Mouse (Mus musculus): Measurements from ENCODE around the gene Cacna1h. TPM values are rescaled to one million over a fixed set of nuclear protein-coding genes. Genes with fewer than 3 reads are reported as not detected.

Gene Cacna1h
- polyA plus RNA-seq, 2 experiments: 6.9 to 58.0 TPM

DNA sequence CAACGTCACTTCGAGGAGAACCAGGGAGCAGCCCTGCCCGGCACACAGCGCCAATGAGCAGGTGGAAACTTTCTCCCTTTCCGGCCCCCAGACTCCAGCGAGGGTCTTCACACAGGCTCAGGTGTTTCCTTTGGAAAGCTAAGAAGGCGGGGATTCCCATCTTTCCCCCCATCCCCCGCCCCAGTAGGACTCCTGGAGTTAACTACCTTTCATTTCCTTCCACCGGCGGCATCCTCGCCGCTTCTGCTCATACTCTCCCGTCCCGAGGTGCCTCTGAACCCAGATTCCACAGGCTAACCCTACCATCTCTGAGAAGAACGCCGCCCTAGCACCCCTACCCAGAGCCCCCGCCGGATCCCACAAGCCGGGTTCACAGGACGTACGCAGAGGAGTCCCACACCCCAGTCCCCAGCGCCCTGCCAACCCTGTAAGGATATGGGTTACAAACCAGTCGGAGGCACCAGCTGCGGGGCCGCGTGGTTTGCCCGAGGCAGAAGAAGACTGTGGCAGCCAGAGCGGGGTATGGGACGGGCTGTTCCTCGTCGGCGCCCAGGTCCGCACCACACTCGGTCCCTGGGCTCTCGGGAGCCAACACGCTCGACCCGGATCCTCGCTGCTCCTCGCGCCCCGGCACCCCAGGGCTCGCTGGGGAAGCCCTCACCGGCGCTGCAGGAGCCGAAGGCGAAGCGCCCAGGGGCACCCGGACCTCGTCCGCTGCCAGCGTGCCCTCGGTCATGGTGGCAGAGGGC is 976 bp downstream of the Cacna1h start:
- H3K4me3 ChIP-seq (replicated peaks; ENCODE audit: low read length): peak overlapping the region; percentile 82
- H3K9me3 ChIP-seq (ENCODE audit: control insufficient read depth, low read length): no peaks in the 10 kb centered on the region
- ATAC-seq (ENCODE audit: low FRiP score, low read depth) (no peak), DNase-seq (ENCODE audit: low spot score) (no peak)
- peak overlapping the region; percentile 94 for H3K4me2 ChIP-seq (replicated peaks; ENCODE audit: low read depth, low read length, severe bottlenecking)
- peak overlapping the region; percentile 87; the same call in 1 of the 2 replicates for H3K27ac ChIP-seq (replicated peaks; ENCODE audit: low read depth, low read length)
- H3K36me3 ChIP-seq (ENCODE audit: control insufficient read depth, insufficient read depth, low read length): 0 out of 2 replicates have a peak, but pooled peaks cover 3% of the 10 kb centered on the region
- WGBS: 1% methylated on average over 41 of the region's 53 CpGs
- H3K9ac ChIP-seq (ENCODE audit: low read depth, low read length, severe bottlenecking): peak overlapping the region; percentile 76
- peaks cover 42% of the 10 kb centered on the region for H3K4me1 ChIP-seq (ENCODE audit: control insufficient read depth, insufficient read depth, low read length)
- TF ChIP-seq POLR2A (IDR thresholded peaks at IDR 0.05; ENCODE audit: borderline replicate concordance, extremely low read depth, insufficient read depth, insufficient read length): no peak
- no peaks in the 10 kb centered on the region for H3K27me3 ChIP-seq (ENCODE audit: control insufficient read depth, insufficient read depth, low read length)

DNA sequence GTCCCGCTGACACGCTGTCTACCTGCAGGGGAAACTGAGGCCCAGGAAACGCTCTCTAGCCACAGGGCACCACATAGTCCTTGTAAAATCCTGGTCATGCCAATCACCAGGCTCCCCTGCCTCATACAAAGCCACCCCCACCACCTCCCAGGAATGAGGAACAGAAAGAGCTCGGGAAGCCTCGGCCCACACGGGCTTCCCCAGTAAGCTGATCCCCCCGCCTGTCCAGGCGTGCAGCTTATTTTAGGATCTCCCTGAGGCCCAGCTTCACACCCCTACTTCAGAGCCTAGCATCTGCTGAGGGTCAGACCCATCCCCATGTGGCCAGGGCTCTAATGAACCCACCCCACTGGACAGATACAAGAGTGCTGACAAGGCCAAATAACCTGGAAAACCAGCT is 3.0 kb downstream of the Cacna1h start:
- Histone ChIP-seq H3K9ac (ENCODE audit: low read depth, low read length, severe bottlenecking) (no peak overlapping the region), H3K27ac (replicated peaks; ENCODE audit: low read depth, low read length) (no peak overlapping the region), H3K27me3 (ENCODE audit: control insufficient read depth, insufficient read depth, low read length) (no peaks in the 10 kb centered on the region), H3K4me1 (ENCODE audit: control insufficient read depth, insufficient read depth, low read length) (peaks cover 47% of the 10 kb centered on the region), H3K4me3 (replicated peaks; ENCODE audit: low read length) (no peak overlapping the region), H3K9me3 (ENCODE audit: control insufficient read depth, low read length) (no peaks in the 10 kb centered on the region), H3K36me3 (ENCODE audit: control insufficient read depth, insufficient read depth, low read length) (0 out of 2 replicates have a peak, but pooled peaks cover 3% of the 10 kb centered on the region), H3K4me2 (replicated peaks; ENCODE audit: low read depth, low read length, severe bottlenecking) (no peak overlapping the region)
- no peak for TF ChIP-seq POLR2A (IDR thresholded peaks at IDR 0.05; ENCODE audit: borderline replicate concordance, extremely low read depth, insufficient read depth, insufficient read length)
- WGBS: 35% methylated on average over 8 of the region's 8 CpGs
- ATAC-seq (ENCODE audit: low FRiP score, low read depth): no peak
- DNase-seq (ENCODE audit: low spot score): no peak

DNA sequence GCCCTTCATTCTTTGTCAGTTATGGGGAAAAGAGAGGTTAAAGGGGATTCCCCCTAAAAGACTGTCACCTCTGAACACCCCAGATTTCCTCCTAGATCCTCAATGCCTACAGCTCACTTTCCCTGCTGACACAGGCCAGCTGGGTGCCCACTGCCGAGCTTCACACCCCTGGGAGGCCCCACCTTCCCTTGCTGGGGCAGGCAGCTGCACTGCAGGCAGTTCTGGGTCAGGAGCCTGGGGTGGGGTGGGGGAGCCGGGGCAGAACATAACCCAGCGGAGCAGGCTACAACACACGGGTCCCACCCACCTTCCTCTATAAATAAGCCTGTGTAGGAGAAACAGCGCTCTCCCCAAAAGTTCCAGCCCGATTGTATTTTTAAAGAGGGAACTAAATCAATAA is 3.7 kb downstream of the Cacna1h start:
- Histone ChIP-seq H3K36me3 (ENCODE audit: control insufficient read depth, insufficient read depth, low read length) (0 out of 2 replicates have a peak, but pooled peaks cover 3% of the 10 kb centered on the region), H3K9me3 (ENCODE audit: control insufficient read depth, low read length) (no peaks in the 10 kb centered on the region), H3K4me1 (ENCODE audit: control insufficient read depth, insufficient read depth, low read length) (peaks cover 40% of the 10 kb centered on the region), H3K4me2 (replicated peaks; ENCODE audit: low read depth, low read length, severe bottlenecking) (no peak overlapping the region), H3K27me3 (ENCODE audit: control insufficient read depth, insufficient read depth, low read length) (no peaks in the 10 kb centered on the region), H3K9ac (ENCODE audit: low read depth, low read length, severe bottlenecking) (no peak overlapping the region), H3K27ac (replicated peaks; ENCODE audit: low read depth, low read length) (no peak overlapping the region), H3K4me3 (replicated peaks; ENCODE audit: low read length) (no peak overlapping the region; the same call in 1 of the 2 replicates)
- TF ChIP-seq POLR2A (IDR thresholded peaks at IDR 0.05; ENCODE audit: borderline replicate concordance, extremely low read depth, insufficient read depth, insufficient read length): no peak
- WGBS: 35% methylated on average over 6 of the region's 6 CpGs
- ATAC-seq (ENCODE audit: low FRiP score, low read depth): no peak
- DNase-seq (ENCODE audit: low spot score): no peak

DNA sequence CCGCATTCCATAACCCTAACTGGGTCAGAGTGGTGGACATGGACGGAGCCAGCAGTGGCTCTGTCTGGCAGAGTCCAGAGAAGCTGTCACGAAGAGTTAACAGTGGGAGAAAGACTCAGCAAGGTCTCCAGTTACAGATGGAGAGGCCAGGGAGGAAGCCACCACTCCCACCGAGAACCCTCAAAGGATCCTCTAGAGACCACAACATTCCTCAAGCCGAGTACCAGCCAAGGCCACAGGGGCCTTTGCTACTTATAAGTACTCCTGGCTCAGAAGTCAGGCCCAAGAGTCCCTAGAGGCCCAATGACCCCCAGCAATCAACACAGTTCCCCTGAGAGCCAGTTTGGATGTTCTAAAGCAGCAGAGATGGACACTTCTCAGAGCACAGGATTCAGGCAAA is 4.3 kb downstream of the Cacna1h start:
- no peak overlapping the region for H3K4me2 ChIP-seq (replicated peaks; ENCODE audit: low read depth, low read length, severe bottlenecking)
- 0 out of 2 replicates have a peak, but pooled peaks cover 3% of the 10 kb centered on the region for H3K36me3 ChIP-seq (ENCODE audit: control insufficient read depth, insufficient read depth, low read length)
- no peaks in the 10 kb centered on the region for H3K27me3 ChIP-seq (ENCODE audit: control insufficient read depth, insufficient read depth, low read length)
- no peaks in the 10 kb centered on the region for H3K9me3 ChIP-seq (ENCODE audit: control insufficient read depth, low read length)
- H3K4me3 ChIP-seq (replicated peaks; ENCODE audit: low read length): no peak overlapping the region
- H3K4me1 ChIP-seq (ENCODE audit: control insufficient read depth, insufficient read depth, low read length): peaks cover 35% of the 10 kb centered on the region
- DNase-seq (ENCODE audit: low spot score) (no peak), ATAC-seq (ENCODE audit: low FRiP score, low read depth) (no peak)
- TF ChIP-seq POLR2A (IDR thresholded peaks at IDR 0.05; ENCODE audit: borderline replicate concordance, extremely low read depth, insufficient read depth, insufficient read length): no peak
- H3K9ac ChIP-seq (ENCODE audit: low read depth, low read length, severe bottlenecking): no peak overlapping the region
- WGBS: 45% methylated on average over 5 of the region's 5 CpGs
- no peak overlapping the region for H3K27ac ChIP-seq (replicated peaks; ENCODE audit: low read depth, low read length)

DNA sequence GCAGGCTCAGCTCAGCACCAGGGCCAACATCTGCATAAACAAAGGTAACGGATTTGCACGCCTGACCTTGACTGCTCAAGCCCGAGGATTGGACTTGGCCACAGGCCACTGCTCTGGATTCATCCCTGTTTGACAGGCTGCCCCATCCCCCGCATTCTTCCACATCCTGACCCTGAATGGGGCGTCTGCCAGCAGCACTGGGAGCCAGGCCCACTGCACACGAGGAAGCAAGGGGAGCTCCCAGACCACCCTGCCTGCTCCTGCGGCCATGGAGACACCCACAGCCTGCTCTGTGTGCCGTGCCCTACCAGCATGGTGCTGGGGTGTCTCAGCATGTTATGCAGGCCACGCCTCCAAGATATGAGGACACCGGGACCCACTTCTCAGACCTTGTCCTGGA is 6.1 kb downstream of the Cacna1h start:
- Histone ChIP-seq H3K4me3 (replicated peaks; ENCODE audit: low read length) (no peak overlapping the region), H3K9ac (ENCODE audit: low read depth, low read length, severe bottlenecking) (no peak overlapping the region), H3K4me2 (replicated peaks; ENCODE audit: low read depth, low read length, severe bottlenecking) (no peak overlapping the region), H3K27ac (replicated peaks; ENCODE audit: low read depth, low read length) (no peak overlapping the region), H3K9me3 (ENCODE audit: control insufficient read depth, low read length) (no peaks in the 10 kb centered on the region), H3K4me1 (ENCODE audit: control insufficient read depth, insufficient read depth, low read length) (peaks cover 34% of the 10 kb centered on the region), H3K36me3 (ENCODE audit: control insufficient read depth, insufficient read depth, low read length) (peaks cover 8% of the 10 kb centered on the region; the same call in 1 of the 2 replicates), H3K27me3 (ENCODE audit: control insufficient read depth, insufficient read depth, low read length) (no peaks in the 10 kb centered on the region)
- ATAC-seq (ENCODE audit: low FRiP score, low read depth) (no peak), DNase-seq (ENCODE audit: low spot score) (no peak)
- TF ChIP-seq POLR2A (IDR thresholded peaks at IDR 0.05; ENCODE audit: borderline replicate concordance, extremely low read depth, insufficient read depth, insufficient read length): no peak
- WGBS: 37% methylated on average over 10 of the region's 10 CpGs
